Mouse (Mus musculus): ENCODE results near the gene Sp4.

The Sp4 gene

DNA sequence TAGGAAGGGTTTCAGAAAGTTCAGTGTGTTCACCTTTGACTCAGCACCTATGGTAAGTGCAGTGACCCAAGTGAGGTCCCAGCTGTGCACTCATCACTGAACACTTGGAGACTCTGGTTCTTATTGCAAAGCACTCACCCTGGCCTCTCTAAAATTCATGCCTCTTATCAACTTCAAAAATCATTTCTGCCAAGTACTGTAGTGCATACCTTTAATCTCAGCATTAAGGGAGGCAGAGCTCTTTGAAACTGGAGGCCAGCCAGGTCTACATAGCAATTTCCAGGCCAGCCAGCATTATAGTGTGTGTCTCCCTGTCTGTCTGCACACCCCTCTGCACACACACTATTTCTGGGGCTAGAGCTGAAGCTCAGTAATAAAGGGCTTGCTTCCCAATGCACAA is 36.3 kb downstream of the Sp4 start:
- no peak for DNase-seq (ENCODE audit: low spot score)

DNA sequence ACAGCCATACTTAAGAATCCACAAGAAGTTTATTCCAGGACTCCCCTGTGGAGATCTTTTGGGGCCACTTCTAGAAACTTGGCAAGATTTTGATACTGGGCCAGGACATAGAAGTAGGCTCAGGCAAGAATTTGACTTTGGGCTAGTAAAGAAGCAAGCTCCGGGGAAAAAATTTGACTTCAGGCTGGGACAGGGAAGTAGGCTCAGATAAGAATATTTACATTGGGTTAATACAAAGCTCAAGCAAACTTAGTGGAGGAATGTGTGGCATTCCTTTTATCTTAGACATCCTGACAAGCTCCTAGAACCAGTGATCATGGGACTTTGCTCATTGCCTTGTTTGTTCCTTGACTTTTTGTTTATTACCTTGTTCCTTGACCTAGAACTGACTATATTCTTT is 37.4 kb downstream of the Sp4 start:
- DNase-seq (ENCODE audit: low spot score), result no peak

DNA sequence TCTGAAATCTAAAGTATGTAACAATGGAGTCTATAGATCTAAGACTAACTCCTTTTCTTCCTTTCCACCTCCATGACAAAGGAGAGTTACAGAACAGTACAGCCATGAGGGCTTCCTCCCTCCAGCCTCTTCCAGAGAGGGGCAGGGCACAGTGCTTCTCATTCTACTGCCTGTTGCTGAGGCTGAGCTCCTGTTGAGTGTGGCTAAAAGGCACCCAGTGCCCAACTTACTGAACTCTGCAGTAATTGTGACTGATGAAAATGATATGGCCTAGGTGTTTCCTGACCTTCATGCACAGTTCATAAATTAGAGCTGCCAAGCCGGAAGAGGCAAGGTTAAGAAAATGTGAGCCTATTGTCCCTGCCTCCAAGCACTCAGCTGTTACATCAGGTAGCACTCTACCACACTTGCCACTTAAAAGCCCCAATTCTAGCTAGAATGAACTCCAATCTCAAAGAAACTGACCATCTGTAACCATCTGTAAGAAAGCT is 45.9 kb downstream of the Sp4 start:
- DNase-seq (ENCODE audit: low spot score), result no peak

DNA sequence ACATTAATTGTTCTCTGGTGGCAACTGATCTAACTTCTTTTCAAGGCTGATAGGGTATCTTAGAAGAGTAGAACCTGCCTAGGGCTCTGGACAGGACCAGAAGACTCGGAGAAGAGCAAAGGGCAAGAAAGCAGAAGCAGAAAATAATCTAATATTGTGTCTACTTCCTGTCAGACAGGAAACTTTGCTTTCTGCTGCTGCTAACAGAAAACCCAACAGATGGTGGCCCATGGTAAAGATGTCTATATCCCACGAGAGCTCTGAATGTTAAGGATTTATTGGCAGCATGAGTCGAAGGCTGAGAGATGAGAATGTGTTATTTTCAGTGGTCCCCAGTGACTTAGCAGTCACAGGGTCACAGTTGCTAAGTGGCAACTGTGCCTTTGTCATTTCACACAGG is 80.1 kb downstream of the Sp4 start:
- DNase-seq (ENCODE audit: low spot score), result no peak

DNA sequence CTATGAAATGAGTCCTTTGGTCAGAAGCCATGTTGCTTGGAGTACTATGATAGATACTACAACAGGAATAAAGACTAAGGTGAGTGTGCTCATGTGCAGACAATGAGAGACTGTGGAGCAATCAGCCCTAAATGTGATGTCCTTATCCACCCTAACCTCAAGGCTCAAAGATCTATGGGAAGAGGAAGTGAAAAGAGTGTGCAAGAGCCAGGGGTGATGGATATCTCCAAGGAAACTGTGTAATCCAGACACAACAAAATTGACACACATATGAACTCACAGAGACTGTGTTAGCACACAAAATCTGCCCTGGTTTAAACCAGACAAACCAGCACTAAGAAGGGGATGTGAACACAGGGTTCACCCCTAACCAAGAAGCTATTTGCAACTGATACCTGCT is 81.2 kb downstream of the Sp4 start:
- DNase-seq (ENCODE audit: low spot score), result no peak

DNA sequence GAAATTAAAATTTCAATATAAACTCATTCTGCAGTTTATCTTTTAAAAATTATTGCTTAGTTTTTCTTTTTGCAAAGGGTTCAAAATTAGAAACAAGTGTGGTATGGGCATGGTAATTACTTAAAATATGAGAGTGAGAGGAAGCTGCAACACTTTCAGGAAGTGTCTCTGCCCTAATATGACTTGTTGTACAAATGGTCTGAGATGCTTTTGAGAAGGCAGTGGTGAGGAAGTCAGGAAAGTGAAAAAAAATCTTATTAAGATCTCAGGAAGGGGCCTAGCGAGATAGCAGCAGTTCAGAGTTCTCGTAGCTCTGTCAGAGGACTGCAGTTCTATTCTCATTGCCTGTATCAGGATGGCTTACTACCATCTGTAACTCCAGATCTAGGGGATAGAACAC is 89.1 kb downstream of the Sp4 start:
- no peak for DNase-seq (ENCODE audit: low spot score)

DNA sequence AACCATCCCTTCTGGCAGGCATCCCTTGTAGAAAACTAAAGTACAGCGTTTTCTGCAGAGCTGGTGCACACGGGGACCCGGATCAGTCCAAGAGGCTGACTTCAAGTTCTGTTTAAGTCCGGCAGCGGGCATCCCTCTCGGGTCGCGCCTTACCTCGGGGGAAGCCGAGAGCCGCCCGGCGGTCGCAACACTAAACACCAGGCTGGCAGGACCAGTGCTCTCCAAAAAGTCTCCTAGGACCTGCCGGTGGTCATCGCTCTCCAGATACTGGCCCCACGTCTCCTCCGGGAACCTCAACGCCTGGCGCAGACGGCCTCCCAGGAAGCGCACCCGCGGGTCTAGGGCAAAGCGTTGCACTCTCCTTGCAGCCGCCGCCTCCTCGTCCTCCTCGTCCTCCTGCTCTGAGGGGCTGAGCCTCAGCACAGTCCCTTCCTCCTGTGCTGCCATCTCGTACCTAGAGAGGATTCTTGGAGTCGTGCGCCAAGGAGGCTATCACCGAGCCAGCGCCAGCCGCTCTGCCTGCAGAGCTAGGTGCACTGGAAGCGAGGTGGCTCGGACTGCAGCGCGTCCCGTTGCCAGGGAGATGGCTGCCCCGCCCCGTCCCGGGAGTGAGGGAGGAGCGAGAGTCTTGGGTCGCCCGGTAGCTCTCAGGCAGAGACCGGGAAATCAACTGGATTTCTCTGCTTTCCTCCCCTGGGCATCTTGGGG is 102.7 kb downstream of the Sp4 start, which contains the start of gene Dnah11:
TSS of gene Dnah11 (minus strand) at position 658 of the 708 bp plus-strand sequence.
- no peak for DNase-seq (ENCODE audit: low spot score)

DNA sequence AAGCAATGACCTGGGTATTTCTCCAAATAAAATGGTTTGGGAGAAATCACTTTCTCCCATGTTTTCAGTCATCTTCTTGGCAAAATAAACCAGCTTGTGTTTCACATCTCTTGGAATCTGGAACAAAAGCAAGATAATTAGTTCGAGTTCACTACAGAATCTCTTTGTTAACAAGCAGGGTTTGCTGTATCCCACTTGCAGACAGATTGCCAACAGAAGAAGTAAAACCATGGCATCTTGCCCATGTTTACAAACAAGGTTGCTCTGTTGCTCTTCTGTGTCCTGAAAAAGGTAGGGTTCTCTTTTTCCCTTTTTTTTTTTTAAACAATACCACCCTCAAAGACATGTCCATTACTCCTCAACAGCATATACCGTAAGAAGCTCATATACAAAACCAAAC is 104.7 kb downstream of the Sp4 start:
- DNase-seq (ENCODE audit: low spot score), result no peak

DNA sequence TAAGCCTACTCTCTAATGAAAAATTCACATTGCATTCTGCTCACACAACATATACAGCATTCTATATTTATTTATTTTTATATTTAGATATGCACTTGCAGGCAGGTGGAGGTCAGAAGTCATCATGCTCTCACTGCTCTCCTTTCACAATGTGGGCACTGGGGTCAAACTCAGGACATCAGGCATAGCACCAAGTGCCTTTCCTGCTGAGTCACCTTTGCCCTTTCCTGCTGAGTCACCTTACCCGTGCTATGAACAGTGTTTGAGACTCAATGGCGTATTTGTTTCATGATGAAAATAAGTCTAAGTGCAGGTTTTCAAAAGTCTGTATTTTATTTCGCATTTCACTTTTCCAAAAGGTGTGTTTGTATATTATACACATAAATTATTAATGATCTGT is 111.7 kb downstream of the Sp4 start:
- DNase-seq (ENCODE audit: low spot score), result no peak

DNA sequence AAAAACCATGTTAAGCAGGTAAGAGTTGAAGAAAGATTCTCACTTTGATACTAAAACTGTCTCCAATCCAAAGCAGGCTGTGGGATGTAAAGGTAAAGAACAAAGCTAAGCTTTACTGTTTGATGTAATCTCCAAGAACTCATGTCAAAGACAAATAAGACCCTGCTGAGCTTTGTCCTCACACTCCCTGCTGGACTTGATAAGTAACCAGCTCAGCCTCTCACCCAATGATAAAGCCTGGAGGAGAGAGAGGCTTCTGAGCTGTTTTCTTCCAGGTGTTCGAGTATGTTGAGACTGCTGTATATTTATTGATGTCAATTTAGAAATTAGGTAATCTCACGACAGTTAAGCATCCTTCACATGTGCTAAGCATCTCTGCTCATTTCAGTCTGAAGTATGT is 113.6 kb downstream of the Sp4 start:
- DNase-seq (ENCODE audit: low spot score), result no peak

DNA sequence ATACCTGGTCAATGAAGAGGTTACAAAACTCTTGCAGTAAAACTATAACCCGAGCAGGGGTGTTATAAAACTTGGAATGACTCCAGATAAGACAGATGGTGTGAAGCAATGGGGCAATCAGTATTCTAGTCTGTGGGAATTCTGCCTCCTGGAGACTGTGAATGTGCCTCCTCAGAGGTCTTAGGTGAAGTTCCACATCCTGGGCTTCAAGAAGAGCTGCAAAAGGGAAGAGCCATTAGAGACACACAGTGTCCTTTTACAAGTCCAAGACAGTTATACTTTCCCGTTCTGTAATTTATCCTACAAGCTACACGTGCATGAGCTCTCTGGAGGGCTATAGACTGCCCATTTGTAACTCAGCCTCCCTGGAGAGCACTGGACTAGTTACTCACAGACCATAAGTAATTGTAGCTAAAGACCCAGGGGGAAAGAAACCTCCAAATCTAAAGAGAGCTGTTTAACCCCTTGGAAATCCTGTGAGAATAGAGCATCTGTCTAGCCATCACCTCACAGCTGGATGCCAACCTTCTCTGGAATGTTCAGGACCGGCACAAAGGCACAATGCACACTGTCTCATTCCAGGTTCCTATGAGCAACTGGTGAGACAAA is 114.3 kb downstream of the Sp4 start:
- DNase-seq (ENCODE audit: low spot score), result no peak

DNA sequence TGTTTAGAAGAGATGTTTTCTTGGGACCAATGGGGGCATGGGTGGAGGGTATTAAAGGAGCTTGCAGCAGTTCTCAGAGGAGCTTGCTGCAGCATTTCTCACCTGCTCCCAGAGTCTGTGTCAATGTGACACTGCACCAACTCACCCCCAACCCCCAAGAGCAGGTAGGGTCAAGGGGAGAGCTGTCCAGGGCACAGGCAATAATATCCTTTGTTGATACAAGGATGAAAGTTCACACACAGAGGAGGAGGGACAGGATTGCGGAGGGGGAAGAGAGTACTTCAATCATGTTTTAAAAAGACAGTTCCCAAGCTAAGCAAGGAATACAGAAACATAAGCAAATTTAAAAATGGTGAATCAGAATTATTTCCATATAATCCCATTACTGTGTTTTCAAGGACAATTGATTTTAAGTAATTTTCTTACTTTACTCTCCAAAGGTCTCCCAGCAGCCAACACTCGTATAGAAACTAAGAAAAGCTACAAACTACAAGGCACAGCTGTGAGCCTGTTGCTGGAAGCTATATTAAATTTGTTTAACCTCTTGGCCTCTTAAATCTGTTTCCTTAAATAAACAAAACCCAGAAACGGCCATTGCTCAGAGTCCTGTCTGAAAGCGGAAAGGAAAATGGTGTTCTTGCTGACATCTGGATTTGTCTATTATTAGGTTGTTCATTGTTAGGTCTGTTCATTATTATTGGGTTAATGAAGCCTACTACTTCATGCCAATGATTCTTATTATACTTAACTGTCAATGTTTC is 114.9 kb downstream of the Sp4 start:
- no peak for DNase-seq (ENCODE audit: low spot score)

All from urinary bladder, postnatal 10 days (tissue).